Mouse (Mus musculus) kidney, postnatal 36 days (tissue): Measurements from ENCODE around the gene Birc7.
A peak's percentile ranks its signal among the peaks of the same experiment; 100 is the strongest.

Experiments used
- DNase-seq, 2 experiments: peaks; one replicate each; pipeline ENCODE4 v3.0.0; 2021 to 2022; ENCODE audit warnings: mixed read lengths in 2 of 2

Gene Birc7

DNA sequence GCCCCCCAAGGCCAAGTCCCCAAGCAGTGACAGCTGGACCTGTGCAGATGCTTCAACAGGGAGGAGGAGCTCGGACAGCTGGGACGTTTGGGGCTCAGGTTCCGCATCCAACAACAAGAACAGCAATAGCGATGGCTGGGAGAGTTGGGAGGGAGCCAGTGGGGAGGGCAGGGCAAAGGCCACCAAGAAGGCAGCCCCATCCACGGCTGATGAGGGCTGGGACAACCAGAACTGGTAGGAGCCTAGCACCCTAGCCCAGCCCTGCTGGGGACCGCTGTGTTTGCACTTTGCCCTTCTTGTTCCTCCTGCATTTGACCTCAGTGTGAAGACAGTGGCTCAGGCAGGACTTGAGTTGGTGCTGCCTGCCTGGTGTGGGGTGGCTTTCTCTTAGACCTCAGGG, 52.3 kb downstream of the Birc7 start:
- DNase-seq: peak; percentile 73 to 81
